Mouse (Mus musculus): Measurements from ENCODE around the gene Nmt1.

- TF ChIP-seq CTCF (IDR thresholded peaks at IDR 0.05; ENCODE audit: borderline replicate concordance, insufficient read depth, low read depth, low read length) (no peak), POLR2A (IDR thresholded peaks at IDR 0.05; ENCODE audit: borderline replicate concordance, insufficient read depth, low read length) (no peak)
Observed at GRCm38 (mm10) chr11:103050153-103050552, 22.2 kb downstream of the Nmt1 start.

All from cerebellum, adult 2 months (tissue).